In genomic region chr10:77135274-77135829, GRCm38 (mm10) we compare ENCODE assay signal across 15 mouse cellular contexts. TPM values are rescaled to one million over a fixed set of nuclear protein-coding genes. Genes with fewer than 3 reads are reported as not detected.
DNase-seq lines count a peak whose midpoint lies in the region; ATAC-seq and TF ChIP-seq lines count a peak whose summit lies in the region.
"Had no signal": no experiment of that assay in that cellular context is flagged by ENCODE, and none has a peak within 500 bp of the region (broad histone marks: within the 10 kb centered on the region; RNA-seq: fewer than 3 reads in every experiment).

No protein-coding gene starts in this region.

- TF ChIP-seq CTCF in liver, embryonic 14.5 days (IDR thresholded peaks at IDR 0.05; ENCODE audit: low read depth): peak; percentile 58

- H3K9ac ChIP-seq in heart, embryonic 13.5 days: no peak overlapping the region
- no peak overlapping the region for H3K9ac ChIP-seq in midbrain, embryonic 14.5 days (replicated peaks; ENCODE audit: low read length)
- no peak overlapping the region for H3K9ac ChIP-seq in ES-E14 (ENCODE audit: insufficient read depth, low read depth, low read length, poor library complexity, severe bottlenecking)
- H3K9ac ChIP-seq in liver, embryonic 14.5 days (replicated peaks): no peak overlapping the region
- H3K9ac ChIP-seq: embryonic facial prominence, embryonic 13.5 days; forebrain, embryonic 13.5 days; hindbrain, embryonic 15.5 days had no signal

- 90% methylated on average over 5 of the region's 5 CpGs for WGBS in heart, embryonic 13.5 days
- WGBS in midbrain, embryonic 10.5 days: 94% methylated on average over 5 of the region's 5 CpGs
- WGBS in midbrain, embryonic 14.5 days: 97% methylated on average over 5 of the region's 5 CpGs
- 85% methylated on average over 5 of the region's 5 CpGs for WGBS in liver, embryonic 14.5 days (ENCODE audit: insufficient replicate concordance)

- peaks cover 16% of the 10 kb centered on the region for H3K36me3 ChIP-seq in heart, embryonic 13.5 days
- H3K36me3 ChIP-seq in midbrain, embryonic 10.5 days: peaks cover 23% of the 10 kb centered on the region
- H3K36me3 ChIP-seq in midbrain, embryonic 14.5 days (ENCODE audit: control insufficient read depth, insufficient read depth, low read length): no peaks in the 10 kb centered on the region
- H3K36me3 ChIP-seq in ES-E14 (ENCODE audit: control insufficient read depth, insufficient read depth, low read length, poor library complexity, severe bottlenecking): peaks cover 13% of the 10 kb centered on the region; the same call in 1 of the 2 replicates
- H3K36me3 ChIP-seq in liver, embryonic 14.5 days (replicated peaks; ENCODE audit: control insufficient read depth, insufficient read depth, low read depth): no peaks in the 10 kb centered on the region
- H3K36me3 ChIP-seq: embryonic facial prominence, embryonic 13.5 days; hindbrain, embryonic 15.5 days had no signal

- no peak for TF ChIP-seq EP300 in liver, embryonic 14.5 days (IDR thresholded peaks at IDR 0.05; ENCODE audit: low read depth)

- H3K4me3 ChIP-seq in heart, embryonic 13.5 days: no peak overlapping the region
- no peak overlapping the region for H3K4me3 ChIP-seq in midbrain, embryonic 10.5 days
- no peak overlapping the region for H3K4me3 ChIP-seq in midbrain, embryonic 14.5 days (replicated peaks; ENCODE audit: low read depth, low read length)
- H3K4me3 ChIP-seq in ES-E14 (ENCODE audit: insufficient read depth in 1 of 2, low read depth in 1 of 2, low read length in 2 of 2, poor library complexity in 1 of 2, severe bottlenecking in 1 of 2): no peak overlapping the region
- no peak overlapping the region for H3K4me3 ChIP-seq in liver, embryonic 14.5 days (ENCODE audit: insufficient read depth in 1 of 2, low read depth in 2 of 2, low read length in 2 of 2)
- H3K4me3 ChIP-seq: embryonic facial prominence, embryonic 13.5 days; forebrain, embryonic 13.5 days; hindbrain, embryonic 15.5 days had no signal

- H3K4me2 ChIP-seq in heart, embryonic 13.5 days: no peak overlapping the region
- H3K4me2 ChIP-seq in midbrain, embryonic 14.5 days (ENCODE audit: low read length): no peak overlapping the region
- no peak overlapping the region for H3K4me2 ChIP-seq in liver, embryonic 14.5 days (ENCODE audit: low read depth)
- H3K4me2 ChIP-seq: embryonic facial prominence, embryonic 13.5 days; forebrain, embryonic 13.5 days; hindbrain, embryonic 15.5 days; midbrain, embryonic 11.5 days had no signal

- no peak for ATAC-seq in heart, embryonic 13.5 days (ENCODE audit: extremely low read depth, insufficient number of reproducible peaks, low FRiP score, low TSS enrichment)
- ATAC-seq in midbrain, embryonic 14.5 days (ENCODE audit: low FRiP score, low TSS enrichment): no peak
- ATAC-seq in liver, embryonic 14.5 days (ENCODE audit: insufficient read depth): no peak
- ATAC-seq: forebrain, embryonic 13.5 days had no signal

- peaks cover 83% of the 10 kb centered on the region for H3K4me1 ChIP-seq in heart, embryonic 13.5 days
- peaks cover 81% of the 10 kb centered on the region for H3K4me1 ChIP-seq in midbrain, embryonic 10.5 days
- H3K4me1 ChIP-seq in midbrain, embryonic 14.5 days (ENCODE audit: control insufficient read depth, insufficient read depth, low read length): peaks cover 10% of the 10 kb centered on the region; the same call in 1 of the 2 replicates
- peaks cover 8 to 60% of the 10 kb centered on the region in 2 experiments for H3K4me1 ChIP-seq in ES-E14 (ENCODE audit: control insufficient read depth in 2 of 2, insufficient read depth in 2 of 2, low read length in 2 of 2, poor library complexity in 1 of 2)
- peaks cover 41 to 58% of the 10 kb centered on the region in 2 experiments for H3K4me1 ChIP-seq in liver, embryonic 14.5 days (replicated peaks; ENCODE audit: control insufficient read depth in 2 of 2, insufficient read depth in 2 of 2, low read length in 1 of 2)

- no peaks in the 10 kb centered on the region for H3K9me3 ChIP-seq in heart, embryonic 13.5 days
- H3K9me3 ChIP-seq in midbrain, embryonic 10.5 days (replicated peaks): no peaks in the 10 kb centered on the region
- H3K9me3 ChIP-seq in midbrain, embryonic 14.5 days (ENCODE audit: control insufficient read depth, low read length): no peaks in the 10 kb centered on the region
- H3K9me3 ChIP-seq in ES-E14 (ENCODE audit: control insufficient read depth, insufficient read depth, low read depth, low read length): no peaks in the 10 kb centered on the region
- H3K9me3 ChIP-seq in liver, embryonic 14.5 days (ENCODE audit: control insufficient read depth, low read length): no peaks in the 10 kb centered on the region; the same call in 1 of the 2 replicates
- H3K9me3 ChIP-seq: embryonic facial prominence, embryonic 13.5 days; forebrain, embryonic 13.5 days; hindbrain, embryonic 15.5 days had no signal

- in situ Hi-C loops in ES-E14 (cut with MboI; ENCODE audit: low sequenced_read_pairs in 2 of 2, unreplicated experiment in 2 of 2): loop anchor here in 1 of 2 experiments (10.0 kb wide), 1 partner anchor 119 kb away; the partner anchor contains the start of gene Pofut2

- no peak for DNase-seq in heart, postnatal 4 days
- no peak for DNase-seq in midbrain, embryonic 10.5 days (ENCODE audit: low spot score)
- no peak for DNase-seq in midbrain, embryonic 14.5 days
- no peak for DNase-seq in ES-E14 (ENCODE audit: low read depth, low spot score)
- no peak for DNase-seq in liver, embryonic 14.5 days (ENCODE audit: low read depth in 3 of 3, low spot score in 3 of 3)
- no peak for DNase-seq in ovary, postnatal 14 days (ENCODE audit: low spot score)
- no peak for DNase-seq in lung, adult 18-20 months
- DNase-seq: adrenal gland, adult 2 months; cerebellum, postnatal 36 days; kidney, postnatal 14 days had no signal

- no peaks in the 10 kb centered on the region for H3K27me3 ChIP-seq in heart, embryonic 13.5 days (replicated peaks)
- no peaks in the 10 kb centered on the region for H3K27me3 ChIP-seq in midbrain, embryonic 10.5 days (ENCODE audit: low read depth, poor library complexity, severe bottlenecking)
- H3K27me3 ChIP-seq in midbrain, embryonic 14.5 days (ENCODE audit: control insufficient read depth, insufficient read depth, low read length): no peaks in the 10 kb centered on the region
- no peaks in the 10 kb centered on the region for H3K27me3 ChIP-seq in liver, embryonic 14.5 days (ENCODE audit: control insufficient read depth, insufficient read depth, low read length)
- H3K27me3 ChIP-seq: embryonic facial prominence, embryonic 13.5 days; forebrain, embryonic 13.5 days; hindbrain, embryonic 15.5 days had no signal

- H3K27ac ChIP-seq in heart, embryonic 13.5 days (replicated peaks): peak overlapping the region; percentile 74; the same call in 1 of the 2 replicates
- H3K27ac ChIP-seq in midbrain, embryonic 10.5 days (replicated peaks): peak overlapping the region; percentile 75
- no peak overlapping the region for H3K27ac ChIP-seq in midbrain, embryonic 14.5 days (replicated peaks; ENCODE audit: low read depth, low read length)
- H3K27ac ChIP-seq in ES-E14 (ENCODE audit: insufficient read depth, low read depth, low read length, poor library complexity, severe bottlenecking): peak overlapping the region; percentile 48; the same call in 1 of the 2 replicates
- peak overlapping the region; percentile 50; the same call in 1 of the 2 replicates for H3K27ac ChIP-seq in liver, embryonic 14.5 days
- H3K27ac ChIP-seq: embryonic facial prominence, embryonic 13.5 days; forebrain, embryonic 13.5 days; hindbrain, embryonic 15.5 days had no signal

TF ChIP-seq in ES-E14, 5 proteins besides CTCF, POLR2A, EP300 and RAD21:
- TF ChIP-seq CHD2 (IDR thresholded peaks at IDR 0.05; ENCODE audit: low read depth, low read length) (no peak), ZC3H11A (IDR thresholded peaks at IDR 0.05; ENCODE audit: borderline replicate concordance, low read depth, low read length) (no peak), MAFK (IDR thresholded peaks at IDR 0.05; ENCODE audit: insufficient read depth, low read depth, low read length) (no peak), HCFC1 (IDR thresholded peaks at IDR 0.05; ENCODE audit: borderline replicate concordance, insufficient read depth, low read length) (no peak), ZNF384 (IDR thresholded peaks at IDR 0.05; ENCODE audit: low read depth, low read length) (no peak)

RNA-seq across cellular contexts. Expression of gene Col18a1, which starts 31.0 kb away (rescaled TPM):
- 143 and 155 TPM in 2 replicates for polyA plus RNA-seq in heart, embryonic 13.5 days (2015; fragmentation: Nextera tagmentation; extraction: Ambion mirVana)
- total RNA-seq in heart, postnatal 4 days (2021): 10 to 100 TPM; 70.4 to 74.9 TPM
- polyA plus RNA-seq in midbrain, embryonic 10.5 days (2016; fragmentation: Nextera tagmentation; extraction: Ambion mirVana): 146 and 155 TPM in 2 replicates
- 8.5 and 33.0 TPM in 2 replicates for polyA plus RNA-seq in midbrain, embryonic 14.5 days (2014; fragmentation: Nextera tagmentation; extraction: Ambion mirVana)
- total RNA-seq in ES-E14 (2012; rRNA removed): 414 and 791 TPM in 2 replicates
- 24.6 and 34.7 TPM in 2 replicates for polyA plus RNA-seq in liver, embryonic 14.5 days (2012; rRNA removed)
- 31.4 and 41.2 TPM in 2 replicates for polyA plus RNA-seq in liver, embryonic 14.5 days (2014; fragmentation: Nextera tagmentation; extraction: Ambion mirVana)
